Mouse (Mus musculus): ENCODE measurements around the gene Cacng6. TPM values are rescaled to one million over a fixed set of nuclear protein-coding genes. Genes with fewer than 3 reads are reported as not detected.
"Not testable (repeated sequence)": the region's sequence is repeated elsewhere in the genome, so short reads cannot be mapped to it uniquely, and the experiment has no call there.

Gene Cacng6
- polyA plus RNA-seq, 1 experiment from 2014 or later: not detected

GRCm38 (mm10) chr7:3390413-3391080 lies 33.4 kb upstream of the Cacng6 start, which contains the start of gene Cacng8:
Gene Cacng8 (plus strand): TSS chr7:3390683.
- H3K36me3 ChIP-seq (ENCODE audit: control insufficient read depth, insufficient read depth, low read length): peaks cover 12% of the 10 kb centered on the region
- H3K27me3 ChIP-seq (replicated peaks; ENCODE audit: control insufficient read depth, insufficient read depth, low read length): no peaks in the 10 kb centered on the region
- H3K9ac ChIP-seq (ENCODE audit: low read depth, low read length): peak within 1 kb of the TSS; percentile 80
- peak; percentile 45 for ATAC-seq
- peak within 1 kb of the TSS; percentile 87 for H3K4me2 ChIP-seq (ENCODE audit: low read length)
- peaks cover 27% of the 10 kb centered on the region for H3K4me1 ChIP-seq (ENCODE audit: control insufficient read depth, insufficient read depth, low read depth, low read length)
- no peaks in the 10 kb centered on the region for H3K9me3 ChIP-seq (ENCODE audit: control insufficient read depth, low read length)
- H3K4me3 ChIP-seq (ENCODE audit: low read length): peak within 1 kb of the TSS; percentile 61
- WGBS: 0% methylated on average over 7 of the region's 7 CpGs
- peak within 1 kb of the TSS; percentile 66 for H3K27ac ChIP-seq (ENCODE audit: low read depth, low read length)

- Histone ChIP-seq H3K4me3 (ENCODE audit: low read length) (peak overlapping the region; percentile 61), H3K9me3 (ENCODE audit: control insufficient read depth, low read length) (no peaks in the 10 kb centered on the region), H3K27me3 (replicated peaks; ENCODE audit: control insufficient read depth, insufficient read depth, low read length) (no peaks in the 10 kb centered on the region), H3K4me1 (ENCODE audit: control insufficient read depth, insufficient read depth, low read depth, low read length) (peaks cover 27% of the 10 kb centered on the region), H3K27ac (ENCODE audit: low read depth, low read length) (peak overlapping the region; percentile 66; the same call in 1 of the 2 replicates), H3K4me2 (ENCODE audit: low read length) (peak overlapping the region; percentile 87), H3K36me3 (ENCODE audit: control insufficient read depth, insufficient read depth, low read length) (peaks cover 12% of the 10 kb centered on the region), H3K9ac (ENCODE audit: low read depth, low read length) (peak overlapping the region; percentile 80)
- peak; percentile 29 for ATAC-seq
- WGBS: 2% methylated on average over 12 of the region's 12 CpGs
Measured at GRCm38 (mm10) chr7:3391081-3391451, 32.9 kb upstream of the Cacng6 start.

GRCm38 (mm10) chr7:3391809-3392208 lies 32.2 kb upstream of the Cacng6 start:
- H3K4me1 ChIP-seq (ENCODE audit: control insufficient read depth, insufficient read depth, low read depth, low read length): peaks cover 27% of the 10 kb centered on the region

GRCm38 (mm10) chr7:3397355-3397754 lies 26.6 kb upstream of the Cacng6 start:
- Histone ChIP-seq H3K36me3 (ENCODE audit: control insufficient read depth, insufficient read depth, low read length) (peaks cover 12% of the 10 kb centered on the region), H3K4me1 (ENCODE audit: control insufficient read depth, insufficient read depth, low read depth, low read length) (peaks cover 13% of the 10 kb centered on the region), H3K9ac (ENCODE audit: low read depth, low read length) (no peak overlapping the region), H3K4me2 (ENCODE audit: low read length) (peak overlapping the region; percentile 36), H3K27me3 (replicated peaks; ENCODE audit: control insufficient read depth, insufficient read depth, low read length) (no peaks in the 10 kb centered on the region), H3K9me3 (ENCODE audit: control insufficient read depth, low read length) (no peaks in the 10 kb centered on the region), H3K27ac (ENCODE audit: low read depth, low read length) (no peak overlapping the region), H3K4me3 (ENCODE audit: low read length) (no peak overlapping the region)
- 40% methylated on average over 10 of the region's 10 CpGs for WGBS
- no peak for ATAC-seq

More at GRCm38 (mm10) chr7:3391809-3392208, 32.2 kb upstream of the Cacng6 start:
- Histone ChIP-seq H3K36me3 (ENCODE audit: control insufficient read depth, insufficient read depth, low read length) (peaks cover 12% of the 10 kb centered on the region), H3K9me3 (ENCODE audit: control insufficient read depth, low read length) (no peaks in the 10 kb centered on the region), H3K4me3 (ENCODE audit: low read length) (peak overlapping the region; percentile 61), H3K27ac (ENCODE audit: low read depth, low read length) (peak overlapping the region; percentile 66; the same call in 1 of the 2 replicates), H3K27me3 (replicated peaks; ENCODE audit: control insufficient read depth, insufficient read depth, low read length) (no peaks in the 10 kb centered on the region), H3K9ac (ENCODE audit: low read depth, low read length) (peak overlapping the region; percentile 80), H3K4me2 (ENCODE audit: low read length) (peak overlapping the region; percentile 87)
- 5% methylated on average over 4 of the region's 4 CpGs for WGBS
- peak; percentile 43; the same call in 1 of the 2 replicates for ATAC-seq

GRCm38 (mm10) chr7:3397797-3398196 lies 26.2 kb upstream of the Cacng6 start:
- no peak overlapping the region for H3K9ac ChIP-seq (ENCODE audit: low read depth, low read length)
- 12% methylated on average over 7 of the region's 7 CpGs for WGBS

GRCm38 (mm10) chr7:3398363-3398762 lies 25.6 kb upstream of the Cacng6 start:
- H3K27me3 ChIP-seq (replicated peaks; ENCODE audit: control insufficient read depth, insufficient read depth, low read length); H3K9me3 ChIP-seq (ENCODE audit: control insufficient read depth, low read length); H3K9ac ChIP-seq (ENCODE audit: low read depth, low read length); H3K4me1 ChIP-seq (ENCODE audit: control insufficient read depth, insufficient read depth, low read depth, low read length); H3K4me3 ChIP-seq (ENCODE audit: low read length); H3K4me2 ChIP-seq (ENCODE audit: low read length); ATAC-seq; H3K27ac ChIP-seq (ENCODE audit: low read depth, low read length): not testable (repeated sequence)
- H3K36me3 ChIP-seq (ENCODE audit: control insufficient read depth, insufficient read depth, low read length): peaks cover 12% of the 10 kb centered on the region
- WGBS: 90% methylated on average over 8 of the region's 8 CpGs

More at GRCm38 (mm10) chr7:3397797-3398196, 26.2 kb upstream of the Cacng6 start:
- no peak overlapping the region for H3K4me3 ChIP-seq (ENCODE audit: low read length)
- peak; percentile 32; the same call in 1 of the 2 replicates for ATAC-seq
- H3K4me1 ChIP-seq (ENCODE audit: control insufficient read depth, insufficient read depth, low read depth, low read length): peaks cover 10% of the 10 kb centered on the region
- H3K9me3 ChIP-seq (ENCODE audit: control insufficient read depth, low read length): no peaks in the 10 kb centered on the region
- H3K27ac ChIP-seq (ENCODE audit: low read depth, low read length): no peak overlapping the region
- peaks cover 12% of the 10 kb centered on the region for H3K36me3 ChIP-seq (ENCODE audit: control insufficient read depth, insufficient read depth, low read length)
- no peaks in the 10 kb centered on the region for H3K27me3 ChIP-seq (replicated peaks; ENCODE audit: control insufficient read depth, insufficient read depth, low read length)
- H3K4me2 ChIP-seq (ENCODE audit: low read length): peak overlapping the region; percentile 36

- Histone ChIP-seq H3K4me3 (ENCODE audit: low read length) (no peak overlapping the region), H3K4me1 (ENCODE audit: control insufficient read depth, insufficient read depth, low read depth, low read length) (peaks cover 6% of the 10 kb centered on the region), H3K27me3 (replicated peaks; ENCODE audit: control insufficient read depth, insufficient read depth, low read length) (no peaks in the 10 kb centered on the region), H3K27ac (ENCODE audit: low read depth, low read length) (no peak overlapping the region), H3K4me2 (ENCODE audit: low read length) (no peak overlapping the region), H3K9me3 (ENCODE audit: control insufficient read depth, low read length) (no peaks in the 10 kb centered on the region), H3K9ac (ENCODE audit: low read depth, low read length) (no peak overlapping the region), H3K36me3 (ENCODE audit: control insufficient read depth, insufficient read depth, low read length) (peaks cover 3% of the 10 kb centered on the region; the same call in 1 of the 2 replicates)
- ATAC-seq: no peak
Measured at GRCm38 (mm10) chr7:3399937-3400336, 24.1 kb upstream of the Cacng6 start.

- 70% methylated on average over 11 of the region's 11 CpGs for WGBS
- peaks cover 11% of the 10 kb centered on the region for H3K4me1 ChIP-seq (ENCODE audit: control insufficient read depth, insufficient read depth, low read depth, low read length)
- H3K36me3 ChIP-seq (ENCODE audit: control insufficient read depth, insufficient read depth, low read length): no peaks in the 10 kb centered on the region
- H3K4me3 ChIP-seq (ENCODE audit: low read length): no peak overlapping the region
- H3K9ac ChIP-seq (ENCODE audit: low read depth, low read length): no peak overlapping the region
- H3K9me3 ChIP-seq (ENCODE audit: control insufficient read depth, low read length): no peaks in the 10 kb centered on the region
- H3K4me2 ChIP-seq (ENCODE audit: low read length): no peak overlapping the region
- no peak overlapping the region for H3K27ac ChIP-seq (ENCODE audit: low read depth, low read length)
- no peak for ATAC-seq
- H3K27me3 ChIP-seq (replicated peaks; ENCODE audit: control insufficient read depth, insufficient read depth, low read length): peaks cover 22% of the 10 kb centered on the region
Measured at GRCm38 (mm10) chr7:3409729-3410520, 14.1 kb upstream of the Cacng6 start.

All from hindbrain, embryonic 16.5 days (tissue).